Mouse (Mus musculus): Measurements from ENCODE around the gene Abtb2.

Gene Abtb2

GRCm38 (mm10) chr2:103684431-103684830 is 118.3 kb downstream of the Abtb2 start:
- in situ Hi-C loops (cut with MseI, MboI): no loop called here

DNA sequence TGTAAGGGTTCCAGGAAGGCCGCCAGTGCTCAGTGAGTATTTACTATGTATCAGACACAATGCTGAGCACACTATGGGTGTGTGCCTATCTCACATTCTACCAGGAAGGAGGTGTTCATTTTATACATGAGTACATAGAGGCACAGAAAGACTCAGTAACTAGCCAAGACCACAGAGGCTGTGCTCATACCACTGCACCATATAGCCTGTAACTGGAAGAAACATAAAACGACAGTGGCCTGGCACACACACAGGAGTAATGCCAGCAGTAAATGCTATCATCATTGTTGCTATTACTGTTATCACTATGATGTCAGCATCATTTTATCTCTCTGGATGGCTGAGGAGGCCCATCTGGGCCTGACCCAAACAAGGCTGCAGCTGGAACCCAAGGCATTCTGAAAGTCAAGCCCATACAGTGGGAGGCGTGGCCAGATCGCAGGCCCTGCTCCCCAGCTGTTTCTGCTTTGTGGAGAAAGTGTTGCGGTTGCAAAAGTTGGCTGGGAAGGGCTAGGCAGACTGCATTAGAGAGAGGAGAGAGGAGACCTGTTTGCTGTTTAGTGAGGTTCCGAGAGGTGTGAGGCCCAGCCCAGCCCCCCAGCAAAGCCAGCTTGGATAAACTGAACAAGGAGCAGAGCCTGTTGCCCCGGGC is 118.9 kb downstream of the Abtb2 start:
- in situ Hi-C loops (cut with MseI, MboI): no loop called here

DNA sequence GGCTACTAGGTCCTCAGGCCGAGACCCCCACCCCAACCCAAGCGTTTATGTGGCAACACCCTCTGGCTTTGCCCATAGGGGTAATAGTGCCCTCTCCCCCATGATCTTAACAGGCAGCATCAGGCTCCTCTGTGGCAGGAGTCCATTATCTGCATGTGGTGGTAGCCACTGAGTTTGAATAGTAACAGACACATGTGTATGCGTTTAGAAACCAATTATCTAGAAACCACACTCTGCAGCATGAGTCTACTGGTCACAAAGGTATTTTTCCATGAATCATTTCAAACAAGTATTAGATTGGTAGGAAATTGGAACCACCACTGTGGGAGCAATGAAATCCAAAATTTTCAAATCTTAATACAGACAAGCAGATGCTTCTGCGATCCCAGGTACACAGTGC is 119.5 kb downstream of the Abtb2 start:
- in situ Hi-C loops (cut with MseI, MboI): no loop called here

GRCm38 (mm10) chr2:103687143-103687542 is 121.0 kb downstream of the Abtb2 start:
- in situ Hi-C loops (cut with MseI, MboI): no loop called here

DNA sequence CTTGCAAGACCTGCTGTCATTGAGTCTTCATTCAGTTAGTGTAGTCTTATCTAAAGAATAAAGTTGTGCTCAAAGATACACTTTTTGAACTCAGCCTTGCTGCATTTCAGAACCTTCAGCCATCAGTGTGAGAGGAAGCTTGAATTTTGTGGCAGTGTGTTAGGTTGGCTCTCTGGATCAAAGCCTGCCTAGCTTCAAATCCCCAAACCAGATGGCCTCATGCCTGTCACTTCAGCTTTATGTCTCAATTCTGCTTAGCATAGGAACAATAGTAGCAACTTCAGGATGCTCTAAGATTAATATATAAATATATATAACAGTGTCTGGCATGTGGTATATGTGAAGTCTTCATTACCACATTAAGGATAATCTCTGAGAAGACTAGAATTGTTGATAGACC is 121.8 kb downstream of the Abtb2 start:
- in situ Hi-C loops (cut with MseI, MboI): no loop called here

- in situ Hi-C loops (cut with MseI, MboI): no loop called here
Measured at GRCm38 (mm10) chr2:103690425-103690824, 124.3 kb downstream of the Abtb2 start.

DNA sequence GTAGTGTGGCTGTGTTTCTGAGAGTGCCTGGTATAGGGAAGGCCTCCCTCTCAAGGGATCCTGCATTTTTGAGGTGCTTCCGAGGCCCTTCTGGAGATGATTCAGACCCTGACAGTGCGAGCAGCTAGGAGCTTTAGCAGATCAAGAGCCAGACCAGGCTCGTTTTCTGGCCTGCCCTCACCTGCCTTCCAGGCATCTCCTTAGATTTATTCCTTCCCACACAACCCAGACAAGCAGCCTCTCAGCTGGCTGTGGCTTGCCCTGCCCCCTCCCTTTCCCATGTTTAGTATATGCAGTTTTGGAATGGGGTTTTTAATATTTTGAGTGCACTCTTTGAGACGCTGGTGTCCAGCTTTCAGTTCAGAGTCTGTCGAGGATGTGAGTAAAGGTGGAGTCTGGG is 124.7 kb downstream of the Abtb2 start:
- in situ Hi-C loops (cut with MseI, MboI): no loop called here

GRCm38 (mm10) chr2:103691278-103691677 is 125.2 kb downstream of the Abtb2 start:
- in situ Hi-C loops (cut with MseI, MboI): no loop called here

- in situ Hi-C loops (cut with MseI, MboI): no loop called here
Measured at GRCm38 (mm10) chr2:103692810-103693209, 126.7 kb downstream of the Abtb2 start.

GRCm38 (mm10) chr2:103694777-103695563 is 128.9 kb downstream of the Abtb2 start:
- in situ Hi-C loops (cut with MseI, MboI): no loop called here

DNA sequence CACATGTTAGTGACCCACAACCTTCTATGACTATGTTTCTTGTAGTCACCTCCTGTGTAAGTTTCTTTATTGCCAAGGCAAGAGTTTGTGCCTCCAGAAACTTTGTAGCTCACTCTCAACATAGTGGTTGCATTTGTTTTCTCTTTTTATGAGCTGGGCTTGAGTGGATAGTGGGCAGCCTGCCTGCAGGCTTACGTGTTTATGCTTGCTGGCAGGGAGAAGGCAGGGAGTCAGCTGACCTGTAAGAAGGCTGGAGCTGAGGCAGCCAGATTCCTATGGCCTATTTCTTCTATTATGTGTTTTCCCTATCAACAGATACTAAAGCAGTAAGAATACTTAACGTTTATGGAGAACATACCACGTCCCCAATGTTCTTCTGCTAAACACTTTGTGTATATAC is 130.1 kb downstream of the Abtb2 start:
- in situ Hi-C loops (cut with MseI, MboI): no loop called here

- in situ Hi-C loops (cut with MseI, MboI): loop anchor here (25.0 kb wide), 1 partner anchor 238 kb away; no protein-coding TSS in a partner anchor
Measured at GRCm38 (mm10) chr2:103700514-103700913, 134.4 kb downstream of the Abtb2 start.

GRCm38 (mm10) chr2:103703336-103703735 is 137.2 kb downstream of the Abtb2 start:
- in situ Hi-C loops (cut with MseI, MboI): loop anchor here (25.0 kb wide), 1 partner anchor 241 kb away; no protein-coding TSS in a partner anchor

DNA sequence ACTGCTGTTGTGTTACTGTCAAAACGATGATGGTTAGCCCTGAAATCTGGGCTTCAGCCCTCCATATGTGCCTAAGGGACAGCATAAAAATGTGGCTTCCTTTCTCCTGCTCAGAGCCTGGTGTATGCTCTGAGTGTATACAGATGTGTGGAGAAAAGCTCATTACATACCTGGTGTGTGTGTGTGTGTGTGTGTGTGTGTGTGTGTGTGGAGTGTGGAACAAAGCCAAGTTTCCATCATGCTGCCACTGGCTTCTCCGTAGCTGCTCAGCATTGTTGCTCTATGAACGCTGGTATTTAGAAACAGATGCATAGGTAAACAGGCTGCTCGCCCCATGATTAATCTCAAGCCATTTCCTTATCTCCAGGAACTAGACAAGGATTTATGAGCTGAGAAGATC is 137.8 kb downstream of the Abtb2 start:
- in situ Hi-C loops (cut with MseI, MboI): loop anchor here (25.0 kb wide), 1 partner anchor 242 kb away; no protein-coding TSS in a partner anchor

- in situ Hi-C loops (cut with MseI, MboI): loop anchor here (25.0 kb wide), 1 partner anchor 244 kb away; no protein-coding TSS in a partner anchor
Measured at GRCm38 (mm10) chr2:103705826-103706225, 139.7 kb downstream of the Abtb2 start.

GRCm38 (mm10) chr2:103706226-103706625 is 140.1 kb downstream of the Abtb2 start:
- in situ Hi-C loops (cut with MseI, MboI): loop anchor here (25.0 kb wide), 1 partner anchor 244 kb away; no protein-coding TSS in a partner anchor

DNA sequence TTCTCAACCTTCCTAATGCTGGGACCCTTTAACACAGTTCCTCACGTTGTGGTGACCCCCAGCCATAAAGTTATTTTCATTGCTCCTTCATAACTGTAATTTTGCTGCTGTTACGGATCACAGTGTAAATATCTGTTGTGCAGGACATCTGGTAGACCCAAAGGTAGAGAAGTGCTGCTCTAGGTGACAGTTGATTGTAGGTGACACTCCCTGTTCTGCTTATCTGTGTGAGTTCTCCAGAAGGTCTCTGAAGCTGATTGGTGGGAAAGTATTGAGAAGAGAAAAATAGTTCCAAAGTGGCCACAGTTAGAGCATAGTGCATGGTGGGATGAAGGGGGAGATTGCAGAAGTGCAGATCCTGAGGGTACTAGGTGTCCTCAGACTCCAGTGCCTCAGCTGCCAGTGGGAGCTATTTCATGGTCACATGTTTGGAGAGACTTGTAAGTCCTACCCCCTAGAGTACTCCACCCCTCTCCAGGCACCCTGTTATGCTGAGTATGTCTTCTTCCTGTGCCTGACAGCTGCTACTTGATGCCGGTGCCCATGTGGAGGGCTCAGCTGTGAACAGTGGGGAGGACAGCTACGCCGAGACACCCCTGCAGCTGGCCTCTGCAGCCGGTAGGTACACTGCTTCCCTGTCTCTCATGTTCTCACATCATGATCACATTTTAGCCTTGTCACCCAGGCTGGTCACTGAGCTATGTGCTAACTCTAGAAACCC is 141.1 kb downstream of the Abtb2 start:
- in situ Hi-C loops (cut with MseI, MboI): loop anchor here (25.0 kb wide), 1 partner anchor 245 kb away; no protein-coding TSS in a partner anchor

DNA sequence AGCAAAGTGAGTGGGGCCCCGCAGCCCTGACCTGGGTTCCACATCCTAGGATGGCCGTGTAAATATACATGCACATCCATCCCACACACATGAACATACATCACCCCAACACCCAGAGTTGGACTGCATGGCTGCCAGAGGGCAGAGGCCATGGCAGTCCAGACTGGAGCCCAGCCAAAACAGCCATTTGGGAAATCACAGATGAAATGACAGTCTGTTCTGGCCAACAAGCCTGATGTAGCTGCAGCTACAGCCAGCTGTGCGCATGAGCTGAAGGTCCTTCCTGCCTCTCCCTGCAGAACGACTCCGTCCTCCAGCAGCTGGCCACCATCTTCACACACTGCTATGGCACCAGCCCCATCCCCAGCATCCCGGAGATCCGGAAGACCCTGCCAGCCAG is 144.7 kb downstream of the Abtb2 start:
- in situ Hi-C loops (cut with MseI, MboI): loop anchor here (25.0 kb wide), 1 partner anchor 249 kb away; no protein-coding TSS in a partner anchor

GRCm38 (mm10) chr2:103713831-103714230 is 147.7 kb downstream of the Abtb2 start:
- in situ Hi-C loops (cut with MseI, MboI): loop anchor here (25.0 kb wide), 1 partner anchor 252 kb away; no protein-coding TSS in a partner anchor

DNA sequence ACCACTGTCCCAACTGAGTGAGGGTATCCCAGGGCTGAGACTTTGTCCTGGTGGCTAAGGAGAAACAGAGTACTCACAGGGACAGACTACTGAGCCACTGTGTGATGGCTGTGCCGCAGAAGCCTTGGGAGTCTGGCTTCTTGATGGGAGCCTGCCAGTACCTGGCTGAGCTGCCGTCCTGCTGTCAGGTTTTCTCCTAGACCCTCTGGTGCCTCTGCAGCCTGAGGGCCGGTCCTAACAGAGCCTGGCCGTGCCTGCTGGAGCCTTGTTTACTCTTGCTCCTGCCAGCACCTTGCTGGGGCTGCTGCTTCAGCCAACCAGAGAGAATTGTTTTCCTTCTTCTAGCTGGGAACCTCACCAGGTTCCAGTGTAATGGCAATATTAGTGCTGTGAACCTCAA is 148.3 kb downstream of the Abtb2 start:
- in situ Hi-C loops (cut with MseI, MboI): loop anchor here (25.0 kb wide), 1 partner anchor 252 kb away; no protein-coding TSS in a partner anchor

DNA sequence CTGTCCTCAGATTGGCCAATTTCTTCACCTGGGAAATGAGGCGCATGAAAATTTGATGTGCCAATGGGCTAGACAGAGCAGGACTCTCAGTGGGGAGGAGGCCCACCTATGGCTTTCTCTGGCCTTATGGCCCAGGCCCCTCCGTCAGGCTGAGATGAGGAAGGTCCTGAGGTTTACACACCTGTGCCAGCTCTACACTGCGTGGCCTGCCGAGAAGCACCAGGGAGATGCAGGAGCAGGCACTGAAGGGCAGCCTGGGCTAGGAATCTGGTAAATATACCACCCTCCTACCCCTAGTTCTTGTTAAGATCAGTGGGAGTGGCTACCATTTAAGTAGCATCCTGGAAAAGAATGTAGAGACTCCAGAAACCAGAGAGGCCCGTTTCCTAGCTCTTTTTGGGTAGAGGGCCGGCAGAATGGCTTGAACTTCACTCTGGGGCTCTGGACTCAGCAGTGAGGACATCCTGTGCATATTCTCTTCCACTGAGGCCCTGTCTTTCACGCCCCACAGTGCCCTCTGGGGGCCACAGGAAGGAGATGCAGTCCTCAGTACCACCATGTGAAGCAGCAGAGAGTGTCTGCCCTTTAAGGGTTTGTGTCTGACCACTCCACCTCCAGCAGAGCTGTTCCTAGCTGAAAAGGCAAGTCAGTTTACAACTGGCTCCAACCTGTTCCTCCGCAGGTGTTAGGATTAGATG is 152.6 kb downstream of the Abtb2 start:
- in situ Hi-C loops (cut with MseI, MboI): loop anchor here (5.0 to 25.0 kb wide), 2 partner anchors 156 to 256 kb away; no protein-coding TSS in a partner anchor

Measured in mouse trophoblast stem cell (cell line).